Mouse (Mus musculus): Measurements from ENCODE around the gene Rmi2. TPM values are rescaled to one million over a fixed set of nuclear protein-coding genes. Genes with fewer than 3 reads are reported as not detected.

Rmi2 gene
- total and polyA plus RNA-seq, 3 experiments: 2.8 to 8.0 TPM; not detected in 1

DNA sequence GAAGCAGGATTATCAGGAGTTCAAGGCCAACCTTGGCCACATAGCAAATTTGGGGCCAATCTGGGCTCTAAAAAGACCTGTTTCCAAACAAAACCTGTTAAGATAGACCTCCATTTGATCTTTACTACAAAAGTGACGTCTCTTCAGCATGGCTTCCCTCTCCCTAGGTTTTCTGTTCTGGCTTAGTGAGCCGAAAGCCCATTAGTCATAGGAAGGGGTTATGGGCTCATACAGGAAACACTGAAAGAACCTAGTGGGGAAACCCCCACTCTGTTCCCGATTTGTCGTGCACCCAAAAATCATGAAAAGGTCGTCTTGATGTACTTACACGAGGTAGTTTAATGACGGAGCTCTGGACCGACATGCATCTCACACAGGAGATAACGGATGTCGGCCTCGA lies 102.6 kb downstream of the Rmi2 start:
- Histone ChIP-seq H3K9me3 (replicated peaks; ENCODE audit: insufficient read depth, low read length) (no peaks in the 10 kb centered on the region), H3K79me2 (ENCODE audit: control insufficient read depth, insufficient read depth, low read length, poor library complexity) (no peaks in the 10 kb centered on the region), H3K4me3 (ENCODE audit: control insufficient read depth in 1 of 2, insufficient read depth in 1 of 2, low read depth in 2 of 2, low read length in 2 of 2) (no peak overlapping the region), H3K9ac (ENCODE audit: control insufficient read depth, low read depth, low read length, poor library complexity, severe bottlenecking) (no peak overlapping the region), H3K4me1 (ENCODE audit: control insufficient read depth in 1 of 2, insufficient read depth in 2 of 2, low read length in 2 of 2) (no peaks in the 10 kb centered on the region), H3K36me3 (ENCODE audit: control insufficient read depth in 1 of 2, insufficient read depth in 2 of 2, low read length in 2 of 2) (no peaks in the 10 kb centered on the region), H3K27me3 (ENCODE audit: control insufficient read depth in 1 of 2, insufficient read depth in 2 of 2, low read length in 2 of 2) (peaks cover 0 to 2% of the 10 kb centered on the region in 2 experiments; a peak in 1 of 4 replicates), H3K27ac (ENCODE audit: control insufficient read depth, low read depth, low read length) (no peak overlapping the region)
- no peak for TF ChIP-seq CHD1 (IDR thresholded peaks at IDR 0.05; ENCODE audit: low read depth, low read length)
- DNase-seq (ENCODE audit: low read depth, low spot score): no peak

DNA sequence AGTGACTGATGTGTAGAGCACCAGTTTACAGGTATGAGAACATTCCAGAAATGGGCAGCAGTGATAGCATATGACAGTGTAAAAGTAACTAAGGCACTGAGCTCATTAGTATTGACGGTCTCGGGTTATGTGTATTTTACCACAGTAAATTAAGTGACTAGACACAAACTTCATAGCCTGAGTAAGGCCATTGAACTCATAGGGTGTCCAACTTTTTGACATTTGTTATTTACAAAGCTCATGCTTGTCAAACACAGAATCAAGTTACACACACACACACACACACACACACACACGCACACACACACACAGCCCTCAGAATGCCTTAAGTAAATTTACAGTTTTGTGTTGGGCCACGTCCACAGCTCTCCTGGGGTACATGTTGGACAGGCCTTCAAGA lies 105.1 kb downstream of the Rmi2 start:
- H3K27ac ChIP-seq (ENCODE audit: control insufficient read depth, low read depth, low read length): no peak overlapping the region
- no peaks in the 10 kb centered on the region for H3K27me3 ChIP-seq (ENCODE audit: control insufficient read depth in 1 of 2, insufficient read depth in 2 of 2, low read length in 2 of 2)
- no peak overlapping the region for H3K9ac ChIP-seq (ENCODE audit: control insufficient read depth, low read depth, low read length, poor library complexity, severe bottlenecking)
- no peak overlapping the region for H3K4me3 ChIP-seq (ENCODE audit: control insufficient read depth in 1 of 2, insufficient read depth in 1 of 2, low read depth in 2 of 2, low read length in 2 of 2)
- H3K79me2 ChIP-seq (ENCODE audit: control insufficient read depth, insufficient read depth, low read length, poor library complexity): no peaks in the 10 kb centered on the region
- H3K4me1 ChIP-seq (ENCODE audit: control insufficient read depth in 1 of 2, insufficient read depth in 2 of 2, low read length in 2 of 2): no peaks in the 10 kb centered on the region
- no peaks in the 10 kb centered on the region for H3K9me3 ChIP-seq (replicated peaks; ENCODE audit: insufficient read depth, low read length)
- no peak for TF ChIP-seq POLR2A (IDR thresholded peaks at IDR 0.05; ENCODE audit: control insufficient read depth in 1 of 2, insufficient read depth in 1 of 2, low read depth in 1 of 2, low read length in 2 of 2, poor library complexity in 1 of 2)
- TF ChIP-seq GABPA (IDR thresholded peaks at IDR 0.05; ENCODE audit: low read depth, low read length): no peak
- no peak for TF ChIP-seq MYB (IDR thresholded peaks at IDR 0.05; ENCODE audit: low read depth, low read length)
- DNase-seq (ENCODE audit: low read depth, low spot score): no peak
- H3K36me3 ChIP-seq (ENCODE audit: control insufficient read depth in 1 of 2, insufficient read depth in 2 of 2, low read length in 2 of 2): no peaks in the 10 kb centered on the region

DNA sequence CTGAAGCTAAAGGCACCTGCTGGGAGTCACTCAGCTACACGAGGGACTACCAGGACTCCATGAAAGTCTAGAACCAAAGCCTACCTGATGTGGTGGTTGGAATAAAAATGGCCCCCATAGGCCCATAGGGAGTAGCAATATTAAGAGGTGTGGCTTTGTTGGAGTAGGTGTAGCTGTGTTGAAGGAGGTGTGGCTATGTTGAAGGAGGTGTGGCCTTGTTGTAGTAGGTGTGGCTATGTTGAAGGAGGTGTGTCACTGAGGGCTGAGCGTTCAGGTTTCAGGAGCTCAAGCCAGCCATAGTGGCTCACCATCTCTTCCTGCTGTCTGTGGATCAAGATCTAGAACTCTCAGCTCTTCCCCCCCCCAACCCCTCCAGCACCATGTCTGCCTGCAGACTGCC lies 105.8 kb downstream of the Rmi2 start:
- no peaks in the 10 kb centered on the region for H3K9me3 ChIP-seq (replicated peaks; ENCODE audit: insufficient read depth, low read length)
- no peak overlapping the region for H3K9ac ChIP-seq (ENCODE audit: control insufficient read depth, low read depth, low read length, poor library complexity, severe bottlenecking)
- H3K79me2 ChIP-seq (ENCODE audit: control insufficient read depth, insufficient read depth, low read length, poor library complexity): no peaks in the 10 kb centered on the region
- H3K36me3 ChIP-seq (ENCODE audit: control insufficient read depth in 1 of 2, insufficient read depth in 2 of 2, low read length in 2 of 2): peaks cover 0 to 2% of the 10 kb centered on the region in 2 experiments; a peak in 1 of 4 replicates
- no peak overlapping the region for H3K4me3 ChIP-seq (ENCODE audit: control insufficient read depth in 1 of 2, insufficient read depth in 1 of 2, low read depth in 2 of 2, low read length in 2 of 2)
- no peak overlapping the region for H3K27ac ChIP-seq (ENCODE audit: control insufficient read depth, low read depth, low read length)
- peak; percentile 26 for DNase-seq (ENCODE audit: low read depth, low spot score)
- no peak for TF ChIP-seq MAFK (IDR thresholded peaks at IDR 0.05; ENCODE audit: borderline replicate concordance, low read depth, low read length)
- no peak for TF ChIP-seq POLR2AphosphoS5 (IDR thresholded peaks at IDR 0.05; ENCODE audit: borderline replicate concordance, low read depth, low read length)
- TF ChIP-seq TAL1 (IDR thresholded peaks at IDR 0.05; ENCODE audit: low read length): no peak
- TF ChIP-seq NRF1 (IDR thresholded peaks at IDR 0.05; ENCODE audit: insufficient read depth, low read depth, low read length, poor library complexity, severe bottlenecking): no peak
- TF ChIP-seq RCOR1 (IDR thresholded peaks at IDR 0.05; ENCODE audit: low read depth, low read length): no peak
- no peak for TF ChIP-seq CHD1 (IDR thresholded peaks at IDR 0.05; ENCODE audit: low read depth, low read length)
- no peak for TF ChIP-seq ZKSCAN1 (IDR thresholded peaks at IDR 0.05; ENCODE audit: low read depth, low read length)
- no peak for TF ChIP-seq EP300 (IDR thresholded peaks at IDR 0.05; ENCODE audit: low read depth in 1 of 2, low read length in 2 of 2)
- no peaks in the 10 kb centered on the region for H3K4me1 ChIP-seq (ENCODE audit: control insufficient read depth in 1 of 2, insufficient read depth in 2 of 2, low read length in 2 of 2)
- no peaks in the 10 kb centered on the region for H3K27me3 ChIP-seq (ENCODE audit: control insufficient read depth in 1 of 2, insufficient read depth in 2 of 2, low read length in 2 of 2)

Other genes starting within 250 kb of the Rmi2 start
- 0.07 and 0.12 TPM in 2 replicates for gene Socs1, start 49.5 kb upstream of the Rmi2 start, total RNA-seq (2012; rRNA removed)
- gene Socs1, start 49.5 kb upstream of the Rmi2 start, polyA plus RNA-seq (2012; ENCODE audit: insufficient read depth in 1 of 2, insufficient read length in 2 of 2, low read depth in 1 of 2, low replicate concordance in 2 of 2, missing spikeins in 1 of 2): under 1 TPM in 1 of 2 experiments, not detected in 1; 0.36 TPM
- not detected in 2 replicates for gene Tnp2, start 46.4 kb upstream of the Rmi2 start, total RNA-seq (2012; rRNA removed)
- gene Tnp2, start 46.4 kb upstream of the Rmi2 start, polyA plus RNA-seq (2012; ENCODE audit: insufficient read depth in 1 of 2, insufficient read length in 2 of 2, low read depth in 1 of 2, low replicate concordance in 2 of 2, missing spikeins in 1 of 2): not detected
- gene Prm3, start 44.1 kb upstream of the Rmi2 start, total RNA-seq (2012; rRNA removed): not detected in 2 replicates
- gene Prm3, start 44.1 kb upstream of the Rmi2 start, polyA plus RNA-seq (2012; ENCODE audit: insufficient read depth in 1 of 2, insufficient read length in 2 of 2, low read depth in 1 of 2, low replicate concordance in 2 of 2, missing spikeins in 1 of 2): not detected
- gene Prm2, start 38.9 kb upstream of the Rmi2 start, total RNA-seq (2012; rRNA removed): not detected in 2 replicates
- gene Prm2, start 38.9 kb upstream of the Rmi2 start, polyA plus RNA-seq (2012; ENCODE audit: insufficient read depth in 1 of 2, insufficient read length in 2 of 2, low read depth in 1 of 2, low replicate concordance in 2 of 2, missing spikeins in 1 of 2): not detected
- not detected in 2 replicates for gene Prm1, start 29.2 kb upstream of the Rmi2 start, total RNA-seq (2012; rRNA removed)
- not detected for gene Prm1, start 29.2 kb upstream of the Rmi2 start, polyA plus RNA-seq (2012; ENCODE audit: insufficient read depth in 1 of 2, insufficient read length in 2 of 2, low read depth in 1 of 2, low replicate concordance in 2 of 2, missing spikeins in 1 of 2)
- gene Gm11172, start 22.1 kb upstream of the Rmi2 start, total RNA-seq (2012; rRNA removed): not detected in 2 replicates
- not detected for gene Gm11172, start 22.1 kb upstream of the Rmi2 start, polyA plus RNA-seq (2012; ENCODE audit: insufficient read depth in 1 of 2, insufficient read length in 2 of 2, low read depth in 1 of 2, low replicate concordance in 2 of 2, missing spikeins in 1 of 2)
- 0.42 and 0.73 TPM in 2 replicates for gene Snn, start 225.9 kb downstream of the Rmi2 start, total RNA-seq (2012; rRNA removed)
- 1 to 10 TPM in 1 of 2 experiments, not detected in 1; 2.4 TPM for gene Snn, start 225.9 kb downstream of the Rmi2 start, polyA plus RNA-seq (2012; ENCODE audit: insufficient read depth in 1 of 2, insufficient read length in 2 of 2, low read depth in 1 of 2, low replicate concordance in 2 of 2, missing spikeins in 1 of 2)
- 25.7 and 27.2 TPM in 2 replicates for gene Litaf, start 231.1 kb downstream of the Rmi2 start, total RNA-seq (2012; rRNA removed)
- gene Litaf, start 231.1 kb downstream of the Rmi2 start, polyA plus RNA-seq (2012; ENCODE audit: insufficient read depth in 1 of 2, insufficient read length in 2 of 2, low read depth in 1 of 2, low replicate concordance in 2 of 2, missing spikeins in 1 of 2): 10 to 100 TPM in 1 of 2 experiments, not detected in 1; 50.1 TPM